Comparison of ENCODE assay signal across 9 mouse cellular contexts in genomic region chr12:36040571-36041280, GRCm38 (mm10). TPM values are rescaled to one million over a fixed set of nuclear protein-coding genes. Genes with fewer than 3 reads are reported as not detected.
DNase-seq lines count a peak whose midpoint lies in the region; ATAC-seq and TF ChIP-seq lines count a peak whose summit lies in the region.
"Had no signal": no experiment of that assay in that cellular context is flagged by ENCODE, and none has a peak within 500 bp of the region (broad histone marks: within the 10 kb centered on the region; RNA-seq: fewer than 3 reads in every experiment).

No protein-coding gene starts in this region.

- TF ChIP-seq POLR2A in bone marrow, adult 2 months (IDR thresholded peaks at IDR 0.05; ENCODE audit: borderline replicate concordance, control insufficient read depth, low read depth, low read length): no peak
- no peak for TF ChIP-seq POLR2A in small intestine, adult 2 months (IDR thresholded peaks at IDR 0.05; ENCODE audit: low read depth, low read length)

- DNase-seq in gastrocnemius, adult 2 months: peak; percentile 36
- DNase-seq in gastrocnemius, adult 18-20 months (ENCODE audit: low spot score): no peak
- no peak for DNase-seq in frontal cortex, postnatal 25 days (ENCODE audit: low spot score in 2 of 2)
- no peak for DNase-seq in Muller cell, postnatal 12 days (ENCODE audit: inconsistent ontology term)

- peaks cover 5% of the 10 kb centered on the region; the same call in 1 of the 2 replicates for H3K9me3 ChIP-seq in forebrain, embryonic 16.5 days (ENCODE audit: control insufficient read depth, low read length)
- H3K9me3 ChIP-seq in liver, embryonic 15.5 days (replicated peaks): no peaks in the 10 kb centered on the region

- peak overlapping the region; percentile 92 for H3K27ac ChIP-seq in gastrocnemius, adult 2 months
- peak overlapping the region; percentile 51; the same call in 1 of the 2 replicates for H3K27ac ChIP-seq in bone marrow, adult 2 months (ENCODE audit: control insufficient read depth, insufficient read depth, low read depth, low read length, poor library complexity)
- no peak overlapping the region for H3K27ac ChIP-seq in forebrain, embryonic 16.5 days (ENCODE audit: low read length)
- H3K27ac ChIP-seq in liver, embryonic 15.5 days (replicated peaks): no peak overlapping the region
- H3K27ac ChIP-seq in small intestine, adult 2 months (ENCODE audit: insufficient read depth, low read depth, low read length): peak overlapping the region; percentile 74

- H3K9ac ChIP-seq in forebrain, embryonic 16.5 days (replicated peaks; ENCODE audit: low read depth, low read length): peak overlapping the region; percentile 42; the same call in 1 of the 2 replicates
- no peak overlapping the region for H3K9ac ChIP-seq in liver, embryonic 15.5 days

- H3K4me1 ChIP-seq in bone marrow, adult 2 months (ENCODE audit: control insufficient read depth, insufficient read depth, low read length): peaks cover 5% of the 10 kb centered on the region
- peaks cover 15% of the 10 kb centered on the region for H3K4me1 ChIP-seq in forebrain, embryonic 16.5 days (replicated peaks; ENCODE audit: control insufficient read depth, insufficient read depth, low read length)
- peaks cover 36% of the 10 kb centered on the region for H3K4me1 ChIP-seq in liver, embryonic 15.5 days (replicated peaks)
- peaks cover 6% of the 10 kb centered on the region for H3K4me1 ChIP-seq in small intestine, adult 2 months (ENCODE audit: control insufficient read depth, insufficient read depth, insufficient read length, low read length)

- no peak for TF ChIP-seq CTCF in gastrocnemius, adult 2 months (IDR thresholded peaks at IDR 0.05)
- no peak for TF ChIP-seq CTCF in bone marrow, adult 2 months (IDR thresholded peaks at IDR 0.05; ENCODE audit: control insufficient read depth, insufficient read depth, low read length)
- no peak for TF ChIP-seq CTCF in small intestine, adult 2 months (IDR thresholded peaks at IDR 0.05; ENCODE audit: extremely low read depth, insufficient read length, insufficient replicate concordance, low read depth, low read length)

- peak overlapping the region; percentile 77 for H3K4me2 ChIP-seq in forebrain, embryonic 16.5 days (ENCODE audit: low read length)
- H3K4me2 ChIP-seq in liver, embryonic 15.5 days: peak overlapping the region; percentile 98

- intact Hi-C loops in gastrocnemius, adult 2 months (cut with DNase I): no loop called here

- WGBS in bone marrow, adult 2 months: 34% methylated on average over 10 of the region's 10 CpGs
- WGBS in forebrain, embryonic 16.5 days: 45% methylated on average over 10 of the region's 10 CpGs
- WGBS in liver, embryonic 15.5 days (ENCODE audit: insufficient replicate concordance): 59% methylated on average over 10 of the region's 10 CpGs
- 66% methylated on average over 10 of the region's 10 CpGs for WGBS in small intestine, adult 2 months

- no peak for ATAC-seq in forebrain, embryonic 16.5 days
- ATAC-seq in liver, embryonic 15.5 days (ENCODE audit: insufficient read depth): no peak

- peak overlapping the region; percentile 94 for H3K4me3 ChIP-seq in gastrocnemius, adult 2 months
- peak overlapping the region; percentile 46 for H3K4me3 ChIP-seq in bone marrow, adult 2 months (replicated peaks; ENCODE audit: control insufficient read depth, low read depth, low read length)
- peak overlapping the region; percentile 73 for H3K4me3 ChIP-seq in forebrain, embryonic 16.5 days (replicated peaks; ENCODE audit: low read length)
- peak overlapping the region; percentile 76 for H3K4me3 ChIP-seq in liver, embryonic 15.5 days (replicated peaks)
- H3K4me3 ChIP-seq in small intestine, adult 2 months (ENCODE audit: low read depth, low read length): peak overlapping the region; percentile 48

- H3K36me3 ChIP-seq in forebrain, embryonic 16.5 days (ENCODE audit: control insufficient read depth, insufficient read depth): no peaks in the 10 kb centered on the region
- H3K36me3 ChIP-seq in liver, embryonic 15.5 days (replicated peaks): no peaks in the 10 kb centered on the region
- no peaks in the 10 kb centered on the region for H3K36me3 ChIP-seq in small intestine, adult 2 months (ENCODE audit: control insufficient read depth, insufficient read depth, low read length)

- no peaks in the 10 kb centered on the region for H3K27me3 ChIP-seq in forebrain, embryonic 16.5 days (replicated peaks; ENCODE audit: control insufficient read depth, insufficient read depth, low read length)
- H3K27me3 ChIP-seq in liver, embryonic 15.5 days: 0 out of 2 replicates have a peak, but pooled peaks cover 7% of the 10 kb centered on the region
- no peaks in the 10 kb centered on the region for H3K27me3 ChIP-seq in small intestine, adult 2 months (ENCODE audit: control insufficient read depth, insufficient read depth, low read length)

RNA-seq across cellular contexts. Expression of gene Tspan13, which starts 1.6 kb away (rescaled TPM):
- total RNA-seq in gastrocnemius, adult 2 months (2021): 10 to 100 TPM; 19.4 to 23.0 TPM
- 10 to 100 TPM; 18.9 to 23.8 TPM for total RNA-seq in gastrocnemius, adult 18-20 months (2021)
- polyA plus RNA-seq in bone marrow, adult 2 months (2011; ENCODE audit: insufficient read depth, insufficient read length, low replicate concordance, missing spikeins): 18.3 and 22.2 TPM in 2 replicates
- polyA plus RNA-seq in forebrain, embryonic 16.5 days (2015; fragmentation: Nextera tagmentation; extraction: Ambion mirVana): 295 and 340 TPM in 2 replicates
- 17.2 and 17.7 TPM in 2 replicates for polyA plus RNA-seq in liver, embryonic 15.5 days (2015; fragmentation: Nextera tagmentation; extraction: Ambion mirVana)
- polyA plus RNA-seq in small intestine, adult 2 months (2012; rRNA removed): 227 and 679 TPM in 2 replicates

RNA-seq across cellular contexts. Expression of gene Agr2, which starts 48.0 kb away (rescaled TPM):
- not detected for total RNA-seq in gastrocnemius, adult 2 months (2021)
- not detected for total RNA-seq in gastrocnemius, adult 18-20 months (2021)
- not detected in 2 replicates for polyA plus RNA-seq in bone marrow, adult 2 months (2011; ENCODE audit: insufficient read depth, insufficient read length, low replicate concordance, missing spikeins)
- not detected in 2 replicates for polyA plus RNA-seq in forebrain, embryonic 16.5 days (2015; fragmentation: Nextera tagmentation; extraction: Ambion mirVana)
- polyA plus RNA-seq in liver, embryonic 15.5 days (2015; fragmentation: Nextera tagmentation; extraction: Ambion mirVana): 0.23 and 0.25 TPM in 2 replicates
- polyA plus RNA-seq in small intestine, adult 2 months (2012; rRNA removed): 251 and 276 TPM in 2 replicates
- polyA plus RNA-seq: testis, adult 2 months had no signal

Comparison
In these comparisons a context has a peak if more than half of its experiments do, and no peak if none do; other contexts are left out.
1. H3K27ac ChIP-seq: peak in gastrocnemius, adult 2 months (single experiment), bone marrow, adult 2 months (single experiment) and small intestine, adult 2 months (single experiment); none in forebrain, embryonic 16.5 days (single experiment) and liver, embryonic 15.5 days (single experiment).
2. RNA of gene Agr2, which starts 48.0 kb away (polyA plus RNA-seq): 251 to 276 TPM in small intestine, adult 2 months; 0.23 to 0.25 TPM in liver, embryonic 15.5 days, not detected in forebrain, embryonic 16.5 days and not detected in bone marrow, adult 2 months; every median in the first group is over 100 times any median in the second.
3. Peak in every context shown above with its lines, with median percentiles within 50 percentile points of each other: H3K4me3 ChIP-seq.